Mouse (Mus musculus): ENCODE measurements around the gene Rnd2.
A peak's percentile ranks its signal among the peaks of the same experiment; 100 is the strongest.
"Not testable (repeated sequence)": the region's sequence is repeated elsewhere in the genome, so short reads cannot be mapped to it uniquely, and the experiment has no call there.

Gene Rnd2

DNA sequence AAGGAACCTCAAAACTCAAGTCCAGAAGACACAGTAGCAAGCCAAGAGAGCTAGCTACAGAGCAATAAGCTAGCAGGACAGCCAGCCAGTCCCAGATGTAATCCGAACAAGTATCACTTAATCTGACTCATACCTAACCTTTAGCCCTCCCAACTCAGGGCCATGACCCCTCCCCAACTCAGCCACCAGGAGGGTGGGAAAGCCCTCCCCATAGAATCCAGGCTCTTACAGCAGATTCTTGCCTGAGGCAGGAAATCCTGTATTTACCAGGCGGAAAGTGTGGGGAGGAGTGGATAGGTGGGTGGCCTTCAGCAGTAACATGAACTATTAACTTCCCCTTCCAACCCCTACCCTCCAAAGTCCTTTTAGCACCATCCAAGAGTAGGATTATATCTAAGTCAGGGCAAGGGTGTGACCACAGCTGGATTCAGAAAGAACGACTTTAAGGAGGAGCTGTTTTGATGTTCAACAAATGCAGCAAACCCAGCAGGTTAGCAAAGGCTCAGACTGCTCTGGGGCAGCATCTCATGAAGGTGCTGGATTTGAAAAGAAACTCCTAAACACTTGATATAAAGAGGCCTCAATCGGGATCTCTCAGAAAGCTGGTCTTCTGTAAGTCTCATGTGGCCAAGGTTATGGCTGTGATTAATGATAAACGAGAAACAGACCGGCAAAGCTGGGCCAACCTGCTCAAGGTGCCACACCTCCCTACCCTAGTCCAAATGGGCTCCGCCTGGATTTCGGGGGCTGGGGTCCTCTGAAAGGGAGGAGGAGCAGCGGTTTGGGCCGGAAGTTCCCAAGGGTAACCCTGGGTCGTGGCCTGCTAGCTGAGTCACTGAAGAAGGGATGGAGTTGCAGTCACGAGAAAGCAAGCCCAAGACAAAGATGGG is at the start of gene Rnd2:
Gene Rnd2 (plus strand): TSS at position 789 of the 890 bp plus-strand sequence.
- no peak for DNase-seq (ENCODE audit: low spot score in 2 of 2)

DNA sequence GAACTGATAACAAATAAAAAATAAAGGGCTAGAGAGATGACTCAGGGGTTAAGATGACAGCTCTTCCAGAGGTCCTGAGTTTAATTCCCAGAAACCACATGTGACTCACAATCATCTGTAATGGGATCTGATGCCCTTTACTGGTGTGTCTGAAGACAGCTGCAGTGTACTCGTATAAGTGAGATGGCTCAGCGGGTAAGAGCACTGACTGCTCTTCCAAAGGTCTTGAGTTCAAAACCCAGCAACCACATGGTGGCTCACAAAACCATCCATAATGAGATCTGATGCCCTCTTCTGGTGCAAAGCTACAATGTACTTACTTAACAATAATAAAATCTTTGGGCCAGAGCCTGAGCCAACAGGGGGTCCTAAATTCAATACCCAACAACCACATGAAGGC is 49.5 kb upstream of the Rnd2 start:
- no peak for DNase-seq (ENCODE audit: low spot score in 2 of 2)

DNA sequence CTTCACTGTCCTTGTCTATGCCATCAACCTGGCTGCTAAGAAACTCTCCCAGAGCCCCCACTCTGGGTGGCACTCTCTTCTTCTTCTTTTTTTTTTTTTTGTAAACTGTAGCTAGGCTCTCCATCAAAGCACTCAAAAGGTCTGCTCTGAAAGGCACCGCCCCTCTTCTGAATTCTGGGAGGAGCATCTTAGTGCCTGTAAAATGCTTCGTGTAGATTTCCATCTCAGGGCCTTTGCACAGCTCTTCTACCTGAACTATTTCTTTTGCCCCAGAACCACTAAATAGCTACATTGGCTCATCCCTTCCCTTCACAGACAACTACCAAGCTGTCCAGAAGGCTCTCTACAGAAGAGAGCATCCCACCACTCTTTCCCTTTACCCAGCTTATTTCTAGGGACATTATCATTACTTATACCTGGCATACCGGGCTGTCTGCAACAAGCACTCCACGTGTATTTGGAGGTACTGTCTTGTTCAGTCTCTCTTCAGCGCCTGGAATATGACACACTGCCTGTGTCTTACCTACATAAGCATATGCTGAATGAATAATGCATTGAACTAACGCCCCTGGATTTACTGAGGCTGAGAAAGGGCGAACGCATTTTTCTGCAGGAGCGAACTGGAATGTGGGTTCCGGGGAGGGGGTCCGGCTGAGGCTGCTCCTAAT is 48.2 kb upstream of the Rnd2 start:
- no peak for DNase-seq (ENCODE audit: low spot score in 2 of 2)

DNA sequence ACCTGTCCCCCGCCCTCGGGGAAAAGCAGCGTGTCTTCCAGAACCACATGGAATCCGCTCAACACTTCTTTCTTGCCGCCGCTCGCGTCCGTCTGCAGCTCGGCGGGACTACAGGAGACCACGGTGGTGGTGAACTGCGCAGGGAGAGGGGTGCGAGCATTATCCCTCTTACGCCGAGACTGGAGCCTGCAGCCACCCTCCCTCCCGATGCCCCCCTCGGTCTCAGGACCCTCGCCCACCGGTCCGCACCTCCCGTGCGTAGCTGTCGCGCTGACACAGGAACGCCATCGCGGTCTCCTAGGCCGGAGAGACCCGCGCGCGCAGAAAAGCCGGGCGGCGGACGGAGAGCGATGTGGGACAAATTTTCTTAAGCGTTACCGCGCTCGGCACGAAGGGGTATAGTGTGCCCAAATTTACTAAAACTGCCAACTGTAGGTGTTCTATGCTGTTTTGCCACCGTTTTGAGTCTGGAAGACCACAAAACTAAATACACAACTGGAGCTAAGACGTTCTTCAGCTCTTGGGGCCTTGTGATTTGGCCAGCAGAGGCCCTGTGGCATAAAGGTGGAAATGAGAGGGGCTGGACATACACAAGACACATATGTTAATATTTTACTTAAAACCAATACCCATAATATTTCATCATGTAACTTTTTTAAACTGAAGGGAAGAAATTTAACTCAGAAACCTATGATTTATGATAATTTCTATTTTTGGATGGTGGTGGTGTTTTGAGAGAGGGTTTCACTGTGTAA is 47.5 kb upstream of the Rnd2 start, which contains the start of gene Aarsd1:
Gene Aarsd1 (minus strand): TSS at position 515 of the 755 bp plus-strand sequence.
- peak; percentile 78 to 79 for DNase-seq (ENCODE audit: low spot score in 2 of 2)

DNA sequence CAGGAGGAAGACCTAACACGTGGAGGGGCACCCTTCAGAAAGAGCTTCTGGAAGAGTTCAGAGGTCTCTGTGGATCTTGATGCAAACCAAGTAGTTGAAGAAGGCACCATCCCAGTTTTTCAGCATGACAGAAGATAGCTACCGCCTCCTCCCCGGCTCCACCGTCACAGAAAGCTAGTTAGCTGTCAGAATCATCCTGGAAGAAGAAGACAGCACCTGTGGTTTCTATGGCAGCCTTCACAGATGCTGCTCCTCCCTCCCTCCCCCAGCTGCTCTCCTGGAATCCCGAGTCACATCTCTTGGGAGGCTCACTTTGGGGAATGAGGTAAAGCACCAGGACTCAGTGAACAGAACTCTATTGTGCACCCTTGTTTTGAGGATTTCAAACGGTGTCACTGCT is 45.8 kb upstream of the Rnd2 start:
- peak; percentile 37 to 64 for DNase-seq (ENCODE audit: low spot score in 2 of 2)

DNA sequence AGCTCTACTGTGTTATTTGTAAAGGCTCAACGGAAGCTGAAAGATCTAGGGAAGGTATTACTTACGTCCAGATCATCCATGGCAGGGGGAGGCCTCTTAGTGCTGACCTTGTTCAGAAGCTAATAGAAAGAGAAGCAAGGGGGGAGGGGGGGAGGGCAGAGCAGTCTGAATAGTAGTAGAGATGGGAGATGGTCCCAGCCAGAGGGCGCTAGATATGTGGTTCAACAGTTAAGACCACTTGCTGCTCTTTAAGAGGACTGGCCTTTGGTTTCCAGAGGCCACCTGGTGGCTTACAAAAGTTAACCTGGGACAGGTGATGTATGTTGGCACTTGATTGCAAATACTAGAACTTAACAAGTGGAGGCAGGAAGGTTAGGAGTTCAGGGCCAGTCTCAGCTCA is 45.2 kb upstream of the Rnd2 start:
- no peak for DNase-seq (ENCODE audit: low spot score in 2 of 2)

DNA sequence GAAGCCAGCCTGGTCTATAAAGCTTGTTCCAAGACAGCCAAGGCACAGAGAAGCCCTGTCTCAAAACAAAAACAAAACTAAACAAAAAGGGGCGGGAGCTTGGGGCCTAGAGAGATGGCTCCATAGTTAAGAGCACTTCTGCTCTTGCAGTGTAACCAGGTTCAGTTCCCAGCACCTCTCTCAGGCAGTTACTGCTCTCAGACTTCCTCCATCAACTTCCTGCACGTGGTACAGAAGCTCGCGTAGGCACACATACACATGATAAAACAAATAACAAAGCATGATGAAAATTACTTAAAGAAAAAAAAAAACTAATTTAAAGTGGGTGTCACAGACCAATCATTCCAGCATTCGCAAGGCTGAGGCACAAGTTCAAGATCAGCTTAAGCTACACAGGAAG is 44.7 kb upstream of the Rnd2 start:
- no peak for DNase-seq (ENCODE audit: low spot score in 2 of 2)

DNA sequence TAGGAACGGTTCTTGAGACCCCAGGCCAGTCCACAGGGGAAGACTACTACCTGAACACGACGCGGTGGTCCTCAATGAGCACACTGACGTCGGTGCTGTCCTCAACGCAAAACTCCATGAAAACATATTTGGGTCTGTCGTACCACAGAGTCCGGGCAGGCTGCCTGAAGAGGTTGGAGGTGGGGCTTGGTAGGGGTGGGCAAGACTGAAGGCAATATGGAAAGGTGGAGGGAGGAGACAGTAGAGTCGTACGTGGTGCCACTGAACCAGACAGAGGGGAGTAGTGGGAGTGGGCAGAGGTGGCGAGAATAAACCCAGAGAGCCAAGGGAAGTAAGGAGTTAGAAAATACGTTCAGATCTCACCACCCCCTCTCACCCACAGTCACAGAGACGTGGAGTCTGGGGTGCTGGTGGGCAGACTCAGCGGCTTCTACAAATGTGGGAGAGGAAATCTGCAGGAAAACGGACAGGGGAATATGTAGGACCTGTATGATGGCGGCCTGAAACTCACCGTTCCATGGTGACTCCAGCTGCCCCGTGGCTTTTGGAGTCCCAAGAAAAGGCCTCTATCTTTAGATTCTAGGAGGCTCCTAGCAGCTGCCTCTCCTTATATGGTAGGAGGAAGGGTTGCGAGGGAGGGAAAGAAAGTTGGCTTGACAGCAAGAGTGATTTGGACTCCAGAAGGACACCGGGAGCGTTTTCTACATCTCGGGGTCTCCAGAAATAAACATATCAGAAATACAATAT is 40.5 kb upstream of the Rnd2 start, which contains the start of gene Gm27029:
Gene Gm27029 (minus strand): TSS at position 692 of the 747 bp plus-strand sequence.
- DNase-seq (ENCODE audit: low spot score in 2 of 2) = peak in 1 of 2 experiments; percentile 42

DNA sequence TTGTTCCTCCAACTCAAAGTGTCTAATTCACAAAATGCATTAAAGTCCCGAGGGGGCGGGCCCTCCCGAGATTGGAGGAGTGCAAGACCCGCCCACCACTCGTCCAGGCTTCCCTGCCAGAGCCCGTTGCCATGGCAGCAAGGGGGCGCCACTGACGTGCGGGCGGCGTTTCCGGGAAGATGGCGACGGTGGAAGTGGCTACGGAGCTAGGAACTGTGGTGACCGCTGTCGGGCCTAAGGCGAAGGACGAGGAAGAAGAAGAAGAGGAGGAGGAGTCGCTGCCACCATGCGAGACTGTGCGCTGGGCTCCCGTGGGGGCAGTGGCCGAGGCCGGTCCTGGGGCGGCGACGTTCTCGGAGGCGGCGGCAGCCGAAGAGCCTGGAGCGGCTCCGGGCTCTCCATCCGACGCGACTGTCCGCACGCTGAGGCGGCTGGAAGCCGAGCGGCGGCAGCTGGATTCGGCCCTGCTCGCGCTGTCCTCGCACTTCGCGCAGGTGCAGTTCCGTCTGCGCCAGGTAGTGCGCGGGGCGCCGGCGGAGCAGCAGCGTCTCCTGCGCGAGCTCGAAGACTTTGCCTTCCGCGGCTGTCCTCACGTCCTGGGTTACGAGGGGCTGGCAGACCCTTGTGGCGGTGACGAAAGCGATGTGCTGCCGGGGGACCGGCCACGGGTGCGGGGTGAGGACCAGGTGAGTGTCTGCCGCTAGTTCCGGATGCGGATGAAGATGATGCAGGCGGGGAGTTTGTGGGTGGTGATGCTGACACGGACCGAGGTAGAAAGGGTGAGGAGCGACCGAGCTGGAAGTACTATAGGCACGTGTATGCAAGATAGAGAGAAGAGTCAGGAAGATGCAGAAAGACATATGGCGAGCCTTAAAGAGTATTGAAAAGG is 39.6 kb upstream of the Rnd2 start, which contains the start of the genes Rundc1 and Ptges3l:
Gene Rundc1 (plus strand): TSS at position 161 of the 889 bp plus-strand sequence.
Gene Ptges3l (minus strand): TSS at position 409 of the 889 bp plus-strand sequence.
- DNase-seq (ENCODE audit: low spot score in 2 of 2) = peak; percentile 96

DNA sequence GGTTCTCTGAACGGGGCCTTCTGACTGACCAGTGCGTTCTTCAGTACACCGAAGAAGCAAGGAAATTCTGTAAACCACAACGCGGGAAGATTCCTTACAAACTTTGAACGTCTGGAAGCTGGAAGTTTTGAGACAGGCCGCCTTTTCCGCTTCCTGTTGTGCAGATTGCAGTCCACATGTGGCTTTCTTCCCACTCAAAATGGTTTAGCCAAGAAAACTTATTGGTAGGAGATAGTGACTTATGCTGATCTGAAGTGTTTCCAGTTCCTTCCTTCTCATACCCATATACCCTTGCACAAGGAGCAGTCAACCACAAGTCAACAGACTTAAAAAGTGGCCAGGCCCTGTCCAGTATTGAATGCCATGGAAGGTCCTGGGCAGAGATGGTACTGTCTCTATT is 38.6 kb upstream of the Rnd2 start:
- DNase-seq (ENCODE audit: low spot score in 2 of 2) = no peak

DNA sequence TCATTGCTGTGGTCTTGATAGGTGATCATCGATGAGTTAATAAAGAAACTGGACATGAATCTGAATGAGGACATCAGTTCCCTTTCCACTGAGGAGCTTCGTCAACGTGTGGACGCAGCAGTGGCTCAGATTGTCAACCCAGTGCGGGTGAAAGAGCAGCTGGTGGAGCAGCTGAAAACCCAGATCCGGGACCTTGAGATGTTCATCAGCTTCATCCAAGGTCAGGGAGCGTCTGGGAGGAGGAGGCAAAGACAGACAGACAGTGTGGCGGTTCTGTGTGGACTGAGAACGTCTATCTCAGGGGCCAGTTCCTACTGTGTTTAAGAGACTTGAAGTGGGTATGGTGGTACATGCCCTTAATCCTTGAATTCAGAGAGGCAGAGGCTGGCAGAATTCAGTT is 33.5 kb upstream of the Rnd2 start:
- DNase-seq (ENCODE audit: low spot score in 2 of 2) = no peak

DNA sequence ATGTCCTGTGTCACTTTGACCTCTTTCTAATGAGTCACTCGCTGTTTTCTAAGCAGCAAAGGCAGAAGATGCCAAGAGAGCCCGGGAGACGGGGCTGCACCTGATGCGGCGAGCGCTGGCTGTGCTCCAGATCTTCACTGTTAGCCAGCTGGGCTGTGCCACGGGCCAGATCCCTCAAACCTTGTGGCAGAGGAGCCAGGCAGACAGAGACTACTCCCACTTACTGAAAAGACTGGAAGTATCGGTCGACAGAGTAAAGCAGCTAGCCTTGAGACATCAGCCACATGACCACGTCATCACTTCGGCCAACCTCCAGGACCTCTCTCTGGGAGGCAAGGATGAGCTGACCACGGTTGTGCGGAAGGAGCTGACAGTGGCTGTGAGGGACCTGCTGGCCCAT is 31.4 kb upstream of the Rnd2 start:
- no peak for DNase-seq (ENCODE audit: low spot score in 2 of 2)

DNA sequence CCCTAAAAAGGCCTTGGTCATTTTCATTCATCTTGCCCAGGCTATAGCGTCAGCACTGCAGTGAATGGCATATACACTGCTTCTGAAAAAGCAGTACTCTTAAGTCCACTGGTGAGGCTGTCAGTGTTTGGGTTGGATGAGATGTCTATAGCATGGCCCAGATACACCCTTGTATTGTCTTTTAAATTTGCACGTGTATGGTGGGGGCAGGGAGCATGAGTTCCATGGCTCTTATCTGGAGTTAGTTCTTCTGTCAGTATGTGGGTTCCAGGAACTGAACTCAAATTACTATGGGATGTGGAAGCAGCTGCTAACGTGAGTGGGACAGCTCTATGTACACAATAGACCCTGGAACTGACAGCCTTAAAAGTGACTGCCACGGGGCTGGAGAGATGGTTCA is 29.0 kb upstream of the Rnd2 start:
- no peak for DNase-seq (ENCODE audit: low spot score in 2 of 2)

DNA sequence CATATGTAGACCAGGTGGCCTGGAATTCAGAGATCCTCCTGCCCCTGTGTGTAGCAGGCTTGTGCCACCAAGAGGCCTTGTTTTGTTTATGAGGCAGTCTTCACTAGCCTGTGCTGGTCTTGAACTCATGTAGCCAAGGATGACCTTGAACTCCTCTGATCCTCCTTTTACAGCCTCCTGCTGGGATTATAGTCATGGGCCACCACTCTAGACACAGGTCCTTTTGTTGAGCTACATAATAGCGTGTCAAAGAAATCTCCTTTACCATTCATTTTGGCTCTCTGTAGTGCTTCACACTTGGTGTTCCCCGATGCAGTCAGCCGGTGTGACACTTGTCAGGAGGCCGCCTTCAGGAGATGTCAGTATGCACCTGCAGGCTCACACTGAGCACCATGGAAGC is 27.9 kb upstream of the Rnd2 start:
- no peak for DNase-seq (ENCODE audit: low spot score in 2 of 2)

DNA sequence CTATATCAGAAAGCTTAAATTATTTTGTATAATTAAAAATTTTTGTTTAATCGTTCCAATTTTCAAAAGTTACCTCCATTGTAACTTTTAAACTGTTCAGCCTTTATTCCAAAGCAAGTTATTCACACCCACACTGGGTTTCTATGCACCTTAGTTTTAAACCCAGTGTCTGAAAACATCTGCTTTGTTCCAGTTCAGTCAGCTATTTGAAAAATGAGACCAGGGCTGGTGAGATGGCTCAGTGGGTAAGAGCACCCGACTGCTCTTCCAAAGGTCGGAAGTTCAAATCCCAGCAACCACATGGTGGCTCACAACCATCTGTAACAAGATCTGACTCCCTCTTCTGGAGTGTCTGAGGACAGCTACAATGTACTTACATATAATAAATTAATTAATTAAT is 26.8 kb upstream of the Rnd2 start:
- DNase-seq (ENCODE audit: low spot score in 2 of 2) = not testable (repeated sequence)

DNA sequence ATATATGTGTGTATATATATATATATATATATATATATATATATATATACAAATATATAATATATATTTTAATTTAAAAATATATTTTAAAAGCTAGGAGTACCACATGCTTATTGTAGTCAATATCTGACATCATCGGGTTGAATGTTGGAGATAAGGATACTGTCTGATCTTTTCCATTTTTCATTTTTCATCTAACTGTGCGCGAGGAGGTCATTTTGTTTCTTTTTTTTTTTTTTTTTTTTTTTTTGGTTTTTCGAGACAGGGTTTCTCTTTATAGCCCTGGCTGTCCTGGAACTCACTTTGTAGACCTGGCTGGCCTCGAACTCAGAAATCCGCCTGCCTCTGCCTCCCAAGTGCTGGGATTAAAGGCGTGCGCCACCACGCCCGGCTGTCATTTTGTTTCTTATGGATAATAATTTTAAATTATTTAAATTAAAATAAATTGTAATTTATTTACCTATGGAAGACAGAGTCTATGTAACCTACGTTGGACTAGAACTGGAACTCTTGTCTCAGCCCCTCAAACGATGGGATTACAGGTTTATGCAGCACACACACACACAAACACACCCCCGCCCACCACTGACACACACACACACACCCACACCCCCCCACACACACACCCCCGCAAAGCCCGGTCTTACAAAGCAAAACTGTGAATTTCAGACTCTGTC is 23.2 kb upstream of the Rnd2 start:
- DNase-seq (ENCODE audit: low spot score in 2 of 2) = not testable (repeated sequence)

DNA sequence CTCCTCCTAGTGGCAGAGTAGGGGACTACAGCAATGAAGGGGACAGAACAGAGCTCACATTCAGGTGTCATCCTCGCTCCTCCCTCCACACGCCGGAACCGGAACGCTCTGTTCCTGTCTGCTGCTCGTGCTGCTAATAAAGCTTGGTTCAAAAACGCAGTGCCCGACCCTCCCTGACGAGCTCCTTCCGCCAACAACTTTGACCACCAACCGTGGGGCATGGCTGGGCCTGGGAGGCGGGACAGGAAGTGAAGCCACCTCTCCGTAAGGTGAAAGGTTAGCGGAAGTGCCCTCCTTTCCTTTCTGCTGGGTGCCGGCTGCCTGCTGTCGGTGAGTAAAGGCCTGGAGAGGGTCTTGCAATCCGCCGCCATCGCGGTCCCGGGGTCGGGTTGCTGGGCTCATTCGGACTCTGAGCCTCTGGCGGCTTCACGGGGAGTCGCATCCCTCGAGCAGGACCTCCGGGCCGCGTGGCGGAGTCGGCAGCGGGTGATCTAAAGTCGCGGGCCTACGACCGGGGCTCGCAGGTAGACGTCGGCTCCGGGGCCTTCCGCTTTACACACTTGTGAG is 22.6 kb upstream of the Rnd2 start, which contains the start of gene Rpl27:
Gene Rpl27 (plus strand): TSS at position 172 of the 567 bp plus-strand sequence.
- DNase-seq (ENCODE audit: low spot score in 2 of 2) = peak; percentile 95 to 97

DNA sequence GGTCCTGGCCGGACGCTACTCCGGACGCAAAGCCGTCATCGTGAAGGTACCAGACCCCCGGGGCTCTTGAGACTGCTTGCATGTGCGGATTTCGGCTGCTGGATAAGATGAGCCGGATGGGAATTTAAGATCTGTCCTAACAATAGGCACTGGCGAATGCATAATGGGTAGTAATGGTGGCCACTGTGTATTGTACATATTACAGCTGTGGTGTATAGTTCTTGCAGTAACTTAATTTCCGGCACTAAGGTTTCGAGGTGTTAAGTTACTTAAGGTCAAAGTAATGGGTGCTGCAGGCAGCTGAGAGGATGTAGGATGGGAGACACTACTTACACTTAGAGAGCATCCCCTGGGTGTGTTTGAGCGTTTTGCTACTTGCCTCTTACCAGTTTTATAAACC is 22.0 kb upstream of the Rnd2 start:
- no peak for DNase-seq (ENCODE audit: low spot score in 2 of 2)

DNA sequence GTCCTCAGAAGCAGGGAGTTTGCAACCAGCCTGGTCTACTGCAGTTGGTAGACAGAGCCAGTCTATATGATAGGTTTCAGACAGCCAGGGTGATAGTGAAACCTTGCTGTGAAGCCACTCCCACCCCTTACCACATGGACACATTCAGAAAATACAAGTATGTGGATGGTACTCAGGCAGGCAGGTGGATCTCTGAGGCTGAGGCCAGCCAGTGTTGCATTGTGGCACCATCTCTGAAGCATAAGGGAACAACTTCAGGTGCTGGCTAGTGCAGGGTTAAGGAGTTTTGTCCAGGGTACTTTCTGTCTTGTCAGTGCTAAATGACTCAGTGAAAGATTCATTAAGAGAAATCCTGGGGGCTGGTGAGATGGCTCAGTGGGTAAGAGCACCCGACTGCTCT is 18.5 kb upstream of the Rnd2 start:
- no peak for DNase-seq (ENCODE audit: low spot score in 2 of 2)

All from right cerebral cortex, postnatal 36 days (tissue).